Mouse (Mus musculus): ENCODE measurements around the gene Cd300lf.

Cd300lf gene

GRCm38 (mm10) chr11:115108176-115108575 lies 25.6 kb downstream of the Cd300lf start:
- in situ Hi-C loops (cut with MboI, MseI), result no loop called here

DNA sequence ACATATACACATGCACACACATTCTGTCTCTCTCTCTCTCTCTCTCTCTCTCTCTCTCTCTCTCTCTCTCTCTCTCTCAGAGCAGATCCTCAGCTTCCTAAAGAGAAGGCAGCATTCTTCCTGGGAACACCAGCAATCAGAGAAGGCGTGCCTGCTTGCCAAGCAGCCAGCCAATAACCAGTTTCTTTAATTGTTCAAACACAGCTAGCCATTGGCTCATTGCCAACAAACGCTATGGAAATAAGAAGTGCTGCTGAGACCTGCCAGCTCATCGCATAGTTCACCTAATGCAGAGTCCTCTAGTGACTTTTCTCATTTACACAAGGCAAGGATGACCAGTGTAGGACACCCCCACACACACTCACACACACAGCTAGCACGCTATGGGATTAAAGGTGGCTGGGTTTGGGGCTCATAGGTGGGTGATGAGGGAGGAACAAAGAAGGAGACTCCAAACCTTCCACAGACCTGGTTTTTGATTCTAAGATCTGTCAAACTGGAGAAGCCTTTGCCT lies 26.3 kb downstream of the Cd300lf start:
- in situ Hi-C loops (cut with MboI, MseI), result no loop called here

GRCm38 (mm10) chr11:115106638-115107037 lies 27.2 kb downstream of the Cd300lf start:
- in situ Hi-C loops (cut with MboI, MseI), result no loop called here

DNA sequence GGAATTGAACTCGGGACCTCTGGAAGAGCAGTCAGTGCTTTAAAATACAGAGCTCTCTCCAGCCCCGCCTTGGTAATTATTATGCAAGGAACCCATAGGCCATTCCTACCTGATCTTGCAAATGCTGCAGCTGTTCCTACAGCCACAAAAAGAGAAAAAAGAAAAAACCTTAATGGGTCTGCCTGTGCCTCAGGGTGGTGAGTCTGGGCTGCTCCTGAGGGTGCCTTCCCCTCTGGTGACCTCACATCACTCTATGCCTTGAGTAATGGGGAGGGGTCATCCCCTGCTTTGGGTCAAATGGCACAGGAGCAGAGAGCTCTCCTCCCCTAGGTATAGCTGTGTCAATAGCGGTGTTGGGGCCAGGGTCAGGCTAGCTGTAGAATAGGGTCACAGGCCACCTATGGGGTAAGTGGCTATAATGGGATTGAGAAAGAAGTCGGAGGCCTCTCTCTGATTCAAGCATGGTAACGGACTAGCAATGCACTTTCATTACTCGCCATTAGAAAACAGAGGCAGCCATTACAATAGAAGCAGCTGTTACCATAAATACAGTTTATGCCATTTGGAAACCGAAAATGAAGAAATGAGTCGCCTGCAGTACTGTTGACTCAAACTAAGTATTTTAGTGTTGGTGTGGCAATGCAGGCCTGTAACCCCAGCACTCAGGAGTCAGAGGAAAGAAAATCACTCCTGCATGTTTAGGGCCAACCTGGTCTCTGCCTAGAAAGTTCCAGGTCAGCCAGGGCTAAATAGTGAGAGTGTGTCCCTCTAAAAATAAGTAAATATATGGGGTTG lies 28.8 kb downstream of the Cd300lf start:
- in situ Hi-C loops (cut with MboI, MseI), result no loop called here

GRCm38 (mm10) chr11:115103470-115104413 lies 30.1 kb downstream of the Cd300lf start:
- in situ Hi-C loops (cut with MboI, MseI), result no loop called here

GRCm38 (mm10) chr11:115102116-115102515 lies 31.7 kb downstream of the Cd300lf start:
- in situ Hi-C loops (cut with MboI, MseI), result no loop called here

DNA sequence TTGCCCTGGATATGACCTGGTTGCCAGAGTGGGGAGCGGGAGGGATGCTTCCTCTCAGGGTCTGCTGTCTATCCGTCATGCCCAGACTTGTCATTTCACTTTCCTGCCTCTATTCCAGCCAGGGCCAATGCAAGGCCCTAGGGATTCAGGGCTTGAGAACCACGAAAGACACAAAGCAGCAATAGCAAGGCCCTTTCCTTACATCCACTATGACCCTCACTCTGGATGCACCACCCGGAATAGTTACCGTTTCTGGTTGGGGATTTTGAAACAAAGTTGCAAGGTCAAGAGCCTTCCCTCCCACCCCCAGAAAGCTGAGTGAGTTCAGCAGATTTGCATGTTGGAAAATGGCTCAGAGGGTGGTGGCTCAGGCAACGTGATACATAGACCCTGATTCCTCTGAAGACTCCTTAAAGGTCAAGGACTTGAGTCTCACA lies 32.2 kb downstream of the Cd300lf start:
- in situ Hi-C loops (cut with MboI, MseI), result no loop called here

GRCm38 (mm10) chr11:115100741-115101140 lies 33.1 kb downstream of the Cd300lf start:
- in situ Hi-C loops (cut with MboI, MseI), result no loop called here

GRCm38 (mm10) chr11:115100032-115100621 lies 33.7 kb downstream of the Cd300lf start:
- in situ Hi-C loops (cut with MboI, MseI), result no loop called here

- in situ Hi-C loops (cut with MboI, MseI), result no loop called here
Observed at GRCm38 (mm10) chr11:115099241-115099840, 34.5 kb downstream of the Cd300lf start.

- in situ Hi-C loops (cut with MboI, MseI), result no loop called here
Observed at GRCm38 (mm10) chr11:115098203-115098932, 35.4 kb downstream of the Cd300lf start.

DNA sequence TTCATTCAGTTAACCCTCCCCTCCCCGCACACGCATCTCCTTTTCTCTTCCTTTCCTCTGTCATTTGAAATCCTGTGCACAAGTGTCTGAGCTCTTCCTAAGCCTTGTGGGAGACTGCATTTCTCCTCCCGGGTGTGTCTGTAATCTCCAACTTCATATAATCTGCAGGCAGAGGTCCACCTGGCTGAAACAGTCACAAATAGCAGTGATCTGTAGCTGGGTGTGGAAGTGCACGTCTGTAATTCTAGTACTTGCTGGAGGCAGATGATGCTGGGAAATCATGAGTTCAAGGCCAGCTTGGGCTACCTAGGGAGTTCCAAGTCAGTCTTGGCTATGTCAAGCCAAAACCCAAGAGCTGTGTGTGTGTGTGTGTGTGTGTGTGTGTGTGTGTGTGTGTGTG lies 41.7 kb downstream of the Cd300lf start:
- in situ Hi-C loops (cut with MboI, MseI), result no loop called here

DNA sequence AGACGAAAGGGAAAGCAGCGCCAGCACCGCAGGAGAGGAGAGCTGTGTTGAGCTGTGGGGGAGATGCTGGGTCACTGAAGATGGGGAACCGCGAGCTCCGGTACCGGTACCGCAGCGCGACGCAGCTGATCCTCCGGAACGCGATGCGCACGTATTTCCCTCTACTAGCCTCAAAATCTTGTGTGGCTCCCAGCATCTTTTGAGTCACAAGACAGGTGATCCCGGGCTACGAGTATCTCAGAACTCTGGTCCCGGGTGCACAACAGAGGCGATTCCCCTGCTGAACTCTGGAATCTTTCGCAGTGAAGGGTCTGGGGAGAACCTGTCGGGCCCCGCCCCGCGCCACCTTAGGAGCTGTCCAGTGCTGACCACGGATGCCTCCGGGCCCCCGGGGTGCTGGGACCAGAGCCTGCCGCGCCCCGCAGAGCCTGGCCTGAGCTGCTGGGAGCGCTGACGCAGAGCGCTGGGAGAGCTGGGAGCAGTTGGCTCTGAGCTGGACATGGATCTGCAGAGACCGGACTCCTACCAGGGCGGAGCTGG lies 42.4 kb downstream of the Cd300lf start, which contains the start of gene Rab37:
Gene Rab37, plus strand, starts transcription at position 70 of the 540 bp plus-strand sequence.
- in situ Hi-C loops (cut with MboI, MseI), result no loop called here

DNA sequence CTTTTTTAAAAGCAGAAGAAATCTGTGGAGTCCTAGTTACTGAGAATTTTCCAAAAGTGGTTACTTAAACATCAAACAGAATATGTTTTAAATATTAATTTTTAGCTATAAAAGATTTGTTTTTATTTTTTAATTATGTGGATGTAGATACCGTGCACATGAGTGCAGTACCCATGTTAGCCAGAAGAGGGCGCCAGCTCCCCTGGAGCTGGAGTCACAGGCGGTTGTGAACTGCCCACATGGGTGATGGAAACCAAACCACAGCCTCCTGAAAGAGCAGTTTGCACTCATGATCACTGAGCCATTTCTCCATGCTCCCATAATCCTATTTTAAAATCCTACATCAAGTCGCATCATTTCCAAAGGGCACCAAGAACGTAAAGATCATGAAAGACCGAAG lies 43.9 kb downstream of the Cd300lf start:
- in situ Hi-C loops (cut with MboI, MseI), result no loop called here

DNA sequence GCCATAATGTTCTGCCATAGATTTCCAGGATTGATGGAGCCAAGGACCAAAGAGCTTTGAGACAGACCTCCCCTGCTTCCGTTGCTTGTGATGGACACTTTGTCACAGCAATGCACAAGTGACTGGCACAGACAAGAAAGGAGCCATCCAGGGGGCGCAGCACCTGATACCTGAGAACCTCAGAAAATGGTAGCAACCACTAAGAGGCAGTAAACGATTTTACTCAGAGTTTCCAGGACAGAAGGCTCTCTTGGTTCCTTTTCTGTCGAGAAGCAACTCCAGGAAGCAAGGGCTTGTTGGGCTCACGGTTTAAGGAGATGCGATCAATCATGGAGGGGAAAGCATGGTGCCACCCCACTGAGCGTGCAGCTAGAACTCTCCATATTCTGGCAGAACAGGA lies 47.6 kb downstream of the Cd300lf start:
- in situ Hi-C loops (cut with MboI, MseI), result no loop called here

GRCm38 (mm10) chr11:115085064-115085463 lies 48.7 kb downstream of the Cd300lf start:
- in situ Hi-C loops (cut with MboI, MseI), result no loop called here

DNA sequence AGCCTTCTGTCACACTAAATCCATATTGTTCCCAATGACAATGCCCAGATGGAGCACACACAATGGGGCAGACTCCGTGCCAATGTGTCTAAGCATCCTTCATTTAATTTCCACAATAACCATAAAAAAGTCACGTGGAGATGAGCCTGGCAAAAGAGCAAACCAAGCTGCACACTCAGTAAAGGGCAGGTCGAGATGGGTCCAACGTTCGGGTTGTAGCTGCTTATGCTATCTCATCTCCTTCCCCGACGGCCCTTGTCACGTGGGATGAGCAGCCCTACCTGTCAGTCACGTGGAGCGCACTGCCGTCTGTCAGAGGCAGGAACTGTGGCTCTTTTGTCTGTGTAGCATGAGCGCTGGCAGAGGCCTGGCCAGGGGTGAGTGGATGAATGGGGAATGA lies 49.2 kb downstream of the Cd300lf start:
- in situ Hi-C loops (cut with MboI, MseI), result loop anchor here (5.0 kb wide), 1 partner anchor 68 kb away; no protein-coding TSS in a partner anchor

DNA sequence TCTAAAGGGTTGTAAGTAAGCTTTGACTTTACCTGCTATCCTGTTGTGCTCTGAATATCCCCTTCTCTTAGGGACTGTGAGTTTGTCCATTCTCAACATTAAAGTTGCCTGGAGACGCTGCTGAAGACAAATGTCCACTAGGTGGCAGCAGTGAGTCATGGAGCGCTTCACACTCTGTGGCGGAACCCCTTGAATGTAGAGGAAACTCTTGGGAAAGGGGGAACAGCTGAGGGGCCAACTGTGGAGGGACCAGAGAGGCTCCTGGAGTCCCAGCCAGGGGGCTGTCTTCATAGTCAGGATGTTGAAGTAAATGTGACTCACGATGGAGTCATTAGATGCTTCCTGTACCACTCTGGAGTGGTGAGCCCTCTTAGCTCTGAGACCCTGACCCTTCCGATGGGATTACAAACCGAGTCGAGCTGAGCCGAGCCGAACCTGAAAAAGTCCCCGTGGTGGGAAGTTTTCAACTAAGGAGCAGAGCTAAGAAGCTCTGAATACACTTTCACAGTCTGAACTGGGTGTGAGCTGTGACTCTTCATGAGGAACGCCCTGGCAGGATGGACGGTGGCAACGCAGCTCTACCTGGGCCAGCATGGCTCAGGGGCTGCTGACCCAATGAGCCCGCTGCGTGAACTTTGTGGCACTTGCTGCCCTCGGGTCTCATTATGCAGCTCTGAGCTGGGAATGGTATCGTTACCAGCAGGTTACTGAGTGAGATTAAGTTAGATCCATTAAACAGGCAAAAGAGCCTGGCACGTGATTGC lies 50.2 kb downstream of the Cd300lf start:
- in situ Hi-C loops (cut with MboI, MseI), result loop anchor here (5.0 kb wide), 1 partner anchor 69 kb away; no protein-coding TSS in a partner anchor

DNA sequence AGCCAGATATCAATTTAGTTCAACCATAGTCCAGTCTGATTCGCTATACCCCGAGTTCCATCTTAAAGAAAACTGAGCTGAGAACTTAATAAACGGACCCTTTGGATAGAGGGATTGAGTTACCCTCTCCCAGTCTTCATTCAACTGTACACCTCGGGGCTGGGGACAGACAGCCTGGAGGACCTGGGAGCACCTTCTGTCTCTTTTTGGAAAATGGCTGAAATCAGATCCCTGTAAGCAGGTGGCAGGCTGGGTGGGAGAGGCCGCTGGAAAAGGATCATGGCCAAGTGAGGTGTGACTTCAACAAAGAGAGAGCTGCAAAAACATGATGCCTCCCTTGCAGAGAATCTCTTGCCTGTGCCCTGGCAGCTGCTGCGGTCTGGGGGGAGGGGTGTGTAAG lies 51.6 kb downstream of the Cd300lf start:
- in situ Hi-C loops (cut with MboI, MseI), result loop anchor here (5.0 kb wide), 1 partner anchor 70 kb away; no protein-coding TSS in a partner anchor
